Mouse (Mus musculus): Measurements from ENCODE around the gene Ikzf4. TPM values are rescaled to one million over a fixed set of nuclear protein-coding genes. Genes with fewer than 3 reads are reported as not detected.

The Ikzf4 gene
- total and polyA plus RNA-seq, 3 experiments = 0.03 TPM; not detected in 2

DNA sequence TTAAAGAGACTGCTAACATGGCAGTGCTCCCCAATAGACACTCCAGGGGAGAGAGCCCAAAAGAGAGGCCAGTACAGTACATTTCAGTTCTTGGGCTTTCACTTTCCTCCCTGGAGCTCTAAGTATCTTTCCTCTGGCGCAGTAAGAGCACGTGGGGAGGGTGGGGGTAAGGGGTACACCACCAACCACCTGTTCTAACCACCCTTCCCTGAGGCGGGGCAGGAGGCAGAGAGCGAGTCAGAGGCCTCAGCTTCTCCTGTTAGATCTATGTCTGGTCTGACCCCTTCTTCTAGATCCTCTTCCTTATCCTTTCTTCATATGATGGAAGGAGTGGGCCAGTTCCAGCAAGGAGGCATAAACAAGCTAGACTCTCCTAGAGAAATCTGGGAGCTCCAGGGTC, 58.7 kb downstream of the Ikzf4 start:
- no peaks in the 10 kb centered on the region for H3K79me2 ChIP-seq (ENCODE audit: control insufficient read depth, insufficient read depth, low read length, poor library complexity)

DNA sequence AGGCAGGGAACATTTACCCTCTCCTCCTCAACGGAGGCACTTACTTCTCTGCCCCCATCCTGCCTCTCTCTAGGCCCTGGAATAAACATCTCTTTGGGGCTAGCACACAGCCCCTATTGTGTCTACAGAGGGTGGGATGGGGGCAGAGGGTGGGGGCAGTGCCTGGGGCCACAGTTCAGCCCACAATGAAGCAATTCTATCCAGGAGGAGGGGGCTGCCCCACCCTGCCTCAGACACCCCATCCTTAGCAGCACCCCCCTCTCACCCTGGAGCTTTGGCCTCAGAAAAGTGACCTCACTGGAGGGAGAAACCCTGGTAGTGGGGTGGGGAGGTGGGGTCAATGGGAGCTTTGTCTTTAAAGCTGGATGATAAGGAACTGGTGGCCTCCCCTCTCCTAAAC, 59.2 kb downstream of the Ikzf4 start:
- no peak overlapping the region for H3K9ac ChIP-seq (ENCODE audit: control insufficient read depth, low read depth, low read length, poor library complexity, severe bottlenecking)
- H3K27ac ChIP-seq (ENCODE audit: control insufficient read depth, low read depth, low read length) = no peak overlapping the region
- DNase-seq (ENCODE audit: low read depth, low spot score) = no peak

More for the DNA sequence above, 58.7 kb downstream of the Ikzf4 start:
- Histone ChIP-seq H3K36me3 (ENCODE audit: control insufficient read depth in 1 of 2, insufficient read depth in 2 of 2, low read length in 2 of 2) (peaks cover 0 to 16% of the 10 kb centered on the region in 2 experiments; a peak in 2 of 4 replicates), H3K4me1 (ENCODE audit: control insufficient read depth in 1 of 2, insufficient read depth in 2 of 2, low read length in 2 of 2) (peaks cover 8 to 17% of the 10 kb centered on the region in 2 experiments), H3K27me3 (ENCODE audit: control insufficient read depth in 1 of 2, insufficient read depth in 2 of 2, low read length in 2 of 2) (peaks cover 2 to 6% of the 10 kb centered on the region in 2 experiments), H3K9me3 (replicated peaks; ENCODE audit: insufficient read depth, low read length) (no peaks in the 10 kb centered on the region), H3K4me3 (ENCODE audit: control insufficient read depth in 1 of 2, insufficient read depth in 1 of 2, low read depth in 2 of 2, low read length in 2 of 2) (no peak overlapping the region), H3K27ac (ENCODE audit: control insufficient read depth, low read depth, low read length) (no peak overlapping the region), H3K9ac (ENCODE audit: control insufficient read depth, low read depth, low read length, poor library complexity, severe bottlenecking) (no peak overlapping the region)
- no peak for TF ChIP-seq CHD1 (IDR thresholded peaks at IDR 0.05; ENCODE audit: low read depth, low read length)
- no peak for TF ChIP-seq ETS1 (IDR thresholded peaks at IDR 0.05; ENCODE audit: low read depth, low read length)
- TF ChIP-seq HCFC1 (IDR thresholded peaks at IDR 0.05; ENCODE audit: low read depth, low read length) = no peak
- no peak for TF ChIP-seq EP300 (IDR thresholded peaks at IDR 0.05; ENCODE audit: low read depth in 1 of 2, low read length in 2 of 2)
- no peak for TF ChIP-seq CHD2 (IDR thresholded peaks at IDR 0.05; ENCODE audit: low read length)
- no peak for TF ChIP-seq MAZ (IDR thresholded peaks at IDR 0.05; ENCODE audit: low read depth, low read length)
- no peak for DNase-seq (ENCODE audit: low read depth, low spot score)

DNA sequence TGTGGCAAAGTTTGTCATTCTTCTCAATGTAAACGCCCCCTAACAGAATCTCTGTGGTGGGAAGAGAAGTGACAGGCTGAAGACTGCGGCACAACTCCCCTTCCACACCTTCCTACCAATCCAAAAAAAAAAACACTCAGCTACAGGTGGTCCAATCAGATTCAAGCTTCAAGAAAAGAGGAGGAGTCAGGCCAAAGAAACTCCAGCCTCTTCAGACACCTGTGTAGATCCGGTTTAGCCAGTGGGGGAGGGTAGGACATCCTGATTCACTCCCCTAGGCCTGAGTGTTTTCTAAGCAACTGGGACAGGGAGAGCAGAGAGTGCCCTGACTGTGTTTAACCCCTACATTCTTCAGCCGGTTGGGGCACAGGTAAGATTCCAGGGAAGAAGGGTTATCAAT, 61.4 kb downstream of the Ikzf4 start:
- Histone ChIP-seq H3K27ac (ENCODE audit: control insufficient read depth, low read depth, low read length) (no peak overlapping the region), H3K79me2 (ENCODE audit: control insufficient read depth, insufficient read depth, low read length, poor library complexity) (no peaks in the 10 kb centered on the region), H3K27me3 (ENCODE audit: control insufficient read depth in 1 of 2, insufficient read depth in 2 of 2, low read length in 2 of 2) (peaks cover 2 to 9% of the 10 kb centered on the region in 2 experiments), H3K36me3 (ENCODE audit: control insufficient read depth in 1 of 2, insufficient read depth in 2 of 2, low read length in 2 of 2) (no peaks in the 10 kb centered on the region), H3K4me3 (ENCODE audit: control insufficient read depth in 1 of 2, insufficient read depth in 1 of 2, low read depth in 2 of 2, low read length in 2 of 2) (no peak overlapping the region), H3K9ac (ENCODE audit: control insufficient read depth, low read depth, low read length, poor library complexity, severe bottlenecking) (no peak overlapping the region), H3K4me1 (ENCODE audit: control insufficient read depth in 1 of 2, insufficient read depth in 2 of 2, low read length in 2 of 2) (no peaks in the 10 kb centered on the region), H3K9me3 (replicated peaks; ENCODE audit: insufficient read depth, low read length) (no peaks in the 10 kb centered on the region)
- TF ChIP-seq BHLHE40 (IDR thresholded peaks at IDR 0.05; ENCODE audit: borderline replicate concordance, low read depth, low read length) (no peak), E2F4 (IDR thresholded peaks at IDR 0.05; ENCODE audit: borderline replicate concordance, low read depth, low read length) (no peak), USF1 (IDR thresholded peaks at IDR 0.05; ENCODE audit: low read depth, low read length) (no peak), RAD21 (IDR thresholded peaks at IDR 0.05; ENCODE audit: low read depth, low read length) (no peak), MAFK (IDR thresholded peaks at IDR 0.05; ENCODE audit: borderline replicate concordance, low read depth, low read length) (no peak), USF2 (IDR thresholded peaks at IDR 0.05; ENCODE audit: borderline replicate concordance in 1 of 2, insufficient read depth in 1 of 2, low read depth in 1 of 2, low read length in 2 of 2) (no peak), ZKSCAN1 (IDR thresholded peaks at IDR 0.05; ENCODE audit: low read depth, low read length) (no peak), GATA1 (IDR thresholded peaks at IDR 0.05; ENCODE audit: low read depth, low read length) (no peak), UBTF (IDR thresholded peaks at IDR 0.05; ENCODE audit: borderline replicate concordance, insufficient read depth, low read depth, low read length) (no peak), CHD2 (IDR thresholded peaks at IDR 0.05; ENCODE audit: low read length) (no peak), NELFE (IDR thresholded peaks at IDR 0.05; ENCODE audit: low read depth, low read length) (no peak)
- no peak for DNase-seq (ENCODE audit: low read depth, low spot score)

More for the DNA sequence above, 59.2 kb downstream of the Ikzf4 start:
- TF ChIP-seq POLR2A (IDR thresholded peaks at IDR 0.05; ENCODE audit: control insufficient read depth in 1 of 2, insufficient read depth in 1 of 2, low read depth in 1 of 2, low read length in 2 of 2, poor library complexity in 1 of 2) = no peak
- TF ChIP-seq RAD21 (IDR thresholded peaks at IDR 0.05; ENCODE audit: low read depth, low read length) = no peak
- no peak for TF ChIP-seq KAT2A (conservative IDR thresholded peaks at IDR 0.05; ENCODE audit: low read depth, low read length)
- TF ChIP-seq TCF12 (IDR thresholded peaks at IDR 0.05; ENCODE audit: low read depth, low read length) = no peak
- no peak for TF ChIP-seq HCFC1 (IDR thresholded peaks at IDR 0.05; ENCODE audit: low read depth, low read length)
- no peak for TF ChIP-seq MAZ (IDR thresholded peaks at IDR 0.05; ENCODE audit: low read depth, low read length)
- TF ChIP-seq NRF1 (IDR thresholded peaks at IDR 0.05; ENCODE audit: insufficient read depth, low read depth, low read length, poor library complexity, severe bottlenecking) = no peak
- no peak for TF ChIP-seq POLR2AphosphoS5 (IDR thresholded peaks at IDR 0.05; ENCODE audit: borderline replicate concordance, low read depth, low read length)
- no peak for TF ChIP-seq MEF2A (IDR thresholded peaks at IDR 0.05; ENCODE audit: extremely low read depth, insufficient replicate concordance, low read depth, low read length, poor library complexity, severe bottlenecking)
- no peak for TF ChIP-seq BHLHE40 (IDR thresholded peaks at IDR 0.05; ENCODE audit: borderline replicate concordance, low read depth, low read length)
- no peak for TF ChIP-seq SMC3 (IDR thresholded peaks at IDR 0.05; ENCODE audit: low read depth, low read length)
- TF ChIP-seq POLR2AphosphoS2 (IDR thresholded peaks at IDR 0.05; ENCODE audit: low read length) = no peak
- Histone ChIP-seq H3K4me3 (ENCODE audit: control insufficient read depth in 1 of 2, insufficient read depth in 1 of 2, low read depth in 2 of 2, low read length in 2 of 2) (no peak overlapping the region), H3K36me3 (ENCODE audit: control insufficient read depth in 1 of 2, insufficient read depth in 2 of 2, low read length in 2 of 2) (peaks cover 0 to 10% of the 10 kb centered on the region in 2 experiments; a peak in 2 of 4 replicates), H3K79me2 (ENCODE audit: control insufficient read depth, insufficient read depth, low read length, poor library complexity) (no peaks in the 10 kb centered on the region), H3K4me1 (ENCODE audit: control insufficient read depth in 1 of 2, insufficient read depth in 2 of 2, low read length in 2 of 2) (peaks cover 4 to 12% of the 10 kb centered on the region in 2 experiments), H3K27me3 (ENCODE audit: control insufficient read depth in 1 of 2, insufficient read depth in 2 of 2, low read length in 2 of 2) (peaks cover 2 to 6% of the 10 kb centered on the region in 2 experiments), H3K9me3 (replicated peaks; ENCODE audit: insufficient read depth, low read length) (no peaks in the 10 kb centered on the region)
